Mouse (Mus musculus): ENCODE results near the gene Nuak2. TPM values are rescaled to one million over a fixed set of nuclear protein-coding genes. Genes with fewer than 3 reads are reported as not detected.

Gene Nuak2
- polyA plus RNA-seq, 1 experiment, result 4.7 TPM

DNA sequence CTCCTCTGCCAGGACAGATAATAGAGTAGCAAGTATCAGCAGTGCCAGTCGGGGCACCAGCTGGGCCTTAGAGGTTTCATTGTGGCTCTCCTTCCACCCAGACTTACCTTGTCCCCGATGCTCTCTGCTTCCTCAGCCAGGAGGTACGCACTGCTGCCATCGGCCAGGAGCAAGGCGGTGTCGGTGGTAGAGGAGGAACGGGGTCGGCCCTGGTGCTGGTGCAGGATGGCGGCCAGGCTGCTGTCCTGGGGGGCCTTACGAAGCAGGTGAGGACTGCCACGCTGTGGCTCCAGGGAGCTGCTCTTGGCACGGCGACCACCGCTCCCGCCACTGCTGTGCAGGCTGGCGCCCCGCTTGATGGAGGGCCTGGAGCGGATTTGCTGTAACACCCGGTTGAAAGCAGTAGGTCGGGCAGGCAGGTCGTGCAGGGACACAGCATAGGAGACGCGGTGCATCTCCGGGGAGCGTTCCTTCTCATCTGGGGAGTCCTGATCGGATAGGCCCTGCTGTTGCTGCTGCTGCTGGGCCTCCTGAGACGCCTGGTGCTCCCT is 64.7 kb downstream of the Nuak2 start:
- TF ChIP-seq POLR2A (IDR thresholded peaks at IDR 0.05; ENCODE audit: control insufficient read depth, low read depth, low read length) (no peak), CTCF (IDR thresholded peaks at IDR 0.05; ENCODE audit: control insufficient read depth, insufficient read depth, insufficient replicate concordance, low read depth, low read length) (no peak)
- H3K4me3 ChIP-seq (ENCODE audit: control insufficient read depth, low read depth, low read length), result peak overlapping the region; percentile 84
- peaks cover 8% of the 10 kb centered on the region for H3K4me1 ChIP-seq (ENCODE audit: control insufficient read depth, insufficient read depth, low read length)

GRCm38 (mm10) chr1:132381929-132382328 is 66.0 kb downstream of the Nuak2 start:
- H3K36me3 ChIP-seq (ENCODE audit: control insufficient read depth, insufficient read depth, low read length), result no peaks in the 10 kb centered on the region
- peak overlapping the region; percentile 84 for H3K4me3 ChIP-seq (ENCODE audit: control insufficient read depth, low read depth, low read length)
- H3K4me1 ChIP-seq (ENCODE audit: control insufficient read depth, insufficient read depth, low read length), result peaks cover 8% of the 10 kb centered on the region
- H3K27me3 ChIP-seq (ENCODE audit: control insufficient read depth, insufficient read depth, low read length), result no peaks in the 10 kb centered on the region
- no peak for TF ChIP-seq CTCF (IDR thresholded peaks at IDR 0.05; ENCODE audit: control insufficient read depth, insufficient read depth, insufficient replicate concordance, low read depth, low read length)
- TF ChIP-seq POLR2A (IDR thresholded peaks at IDR 0.05; ENCODE audit: control insufficient read depth, low read depth, low read length), result no peak
- H3K27ac ChIP-seq (ENCODE audit: control insufficient read depth, insufficient read depth, low read depth, low read length), result no peak overlapping the region

More for the DNA sequence above, 64.7 kb downstream of the Nuak2 start:
- Histone ChIP-seq H3K27me3 (ENCODE audit: control insufficient read depth, insufficient read depth, low read length) (no peaks in the 10 kb centered on the region), H3K27ac (ENCODE audit: control insufficient read depth, insufficient read depth, low read depth, low read length) (no peak overlapping the region), H3K36me3 (ENCODE audit: control insufficient read depth, insufficient read depth, low read length) (no peaks in the 10 kb centered on the region)

Other genes starting within 250 kb of the Nuak2 start
- gene Mfsd4a, start 248.1 kb upstream of the Nuak2 start, polyA plus RNA-seq (2012; rRNA removed), result 0.10 and 0.31 TPM in 2 replicates
- 24.9 and 27.1 TPM in 2 replicates for gene Cdk18, start 176.4 kb upstream of the Nuak2 start, polyA plus RNA-seq (2012; rRNA removed)
- gene Lemd1, start 124.7 kb upstream of the Nuak2 start, polyA plus RNA-seq (2012; rRNA removed), result 162 and 173 TPM in 2 replicates
- gene AC124108.1, start 124.7 kb upstream of the Nuak2 start, polyA plus RNA-seq (2012; rRNA removed), result 0.07 and 0.14 TPM in 2 replicates
- gene Gm10188, start 86.4 kb upstream of the Nuak2 start, polyA plus RNA-seq (2012; rRNA removed), result 3.6 and 4.0 TPM in 2 replicates
- 0.69 and 0.70 TPM in 2 replicates for gene Klhdc8a, start 17.5 kb upstream of the Nuak2 start, polyA plus RNA-seq (2012; rRNA removed)
- gene Tmcc2, start 75.2 kb downstream of the Nuak2 start, polyA plus RNA-seq (2012; rRNA removed), result 1.7 and 1.8 TPM in 2 replicates
- 3.3 and 3.7 TPM in 2 replicates for gene Dstyk, start 101.4 kb downstream of the Nuak2 start, polyA plus RNA-seq (2012; rRNA removed)
- gene Rbbp5, start 161.2 kb downstream of the Nuak2 start, polyA plus RNA-seq (2012; rRNA removed), result 6.7 and 9.1 TPM in 2 replicates
- gene Tmem81, start 190.1 kb downstream of the Nuak2 start, polyA plus RNA-seq (2012; rRNA removed), result 19.9 and 24.6 TPM in 2 replicates
- gene Cntn2, start 227.1 kb downstream of the Nuak2 start, polyA plus RNA-seq (2012; rRNA removed), result 0.02 TPM in 1 of 2 replicates, not detected in the other

All from testis, adult 2 months (tissue).